Mouse (Mus musculus) limb, embryonic 11.5 days (tissue): ENCODE measurements around the gene Necab3. TPM values are rescaled to one million over a fixed set of nuclear protein-coding genes. Genes with fewer than 3 reads are reported as not detected.
A peak's percentile ranks its signal among the peaks of the same experiment; 100 is the strongest.

ENCODE experiments used
- ATAC-seq: fragments of 200-750 bp; cut with Nextera tagmentation; 2 replicates; pipeline ENCODE4 v1.8.0; 2017; ENCODE audit warnings: low read depth; ENCODE audit not compliant: insufficient number of reproducible peaks, low FRiP score, low TSS enrichment
- DNase-seq: peaks from one replicate; pipeline ENCODE4 v3.0.0-alpha.2; 2015; ENCODE audit warnings: low spot score
- H3K27ac ChIP-seq: fragments of 300-500 bp; sonication (generic); replicated peaks from 2 replicates; pipeline ENCODE4 v1.5.1; 2014; ENCODE audit warnings: low read depth, mild to moderate bottlenecking, low read length
- H3K27me3 ChIP-seq: fragments of 300-500 bp; sonication (generic); 2 replicates; pipeline ENCODE4 v1.6.1; 2014; ENCODE audit warnings: mild to moderate bottlenecking, low read length, mixed read lengths; ENCODE audit not compliant: control insufficient read depth, insufficient read depth
- H3K36me3 ChIP-seq: fragments of 300-500 bp; sonication (generic); 2 replicates; pipeline ENCODE4 v1.6.1; 2014; ENCODE audit warnings: mild to moderate bottlenecking, low read length, moderate library complexity, mixed read lengths; ENCODE audit not compliant: control insufficient read depth, insufficient read depth
- H3K4me1 ChIP-seq: fragments of 300-500 bp; sonication (generic); 2 replicates; pipeline ENCODE4 v1.6.1; 2014; ENCODE audit warnings: low read length, mixed read lengths; ENCODE audit not compliant: control insufficient read depth, insufficient read depth
- H3K4me2 ChIP-seq: fragments of 300-500 bp; sonication (generic); 2 replicates; pipeline ENCODE4 v1.6.1; 2014; ENCODE audit warnings: low read depth, mild to moderate bottlenecking, moderate library complexity; ENCODE audit not compliant: severe bottlenecking
- H3K4me3 ChIP-seq: fragments of 300-500 bp; sonication (generic); 2 replicates; pipeline ENCODE4 v1.5.1; 2014; ENCODE audit warnings: low read depth, low read length
- H3K9ac ChIP-seq: fragments of 300-500 bp; sonication (generic); 2 replicates; pipeline ENCODE4 v1.6.1; 2014; ENCODE audit warnings: mild to moderate bottlenecking, low read length
- H3K9me3 ChIP-seq: fragments of 300-500 bp; sonication (generic); 2 replicates; pipeline ENCODE4 v1.6.1; 2016; ENCODE audit warnings: low read length; ENCODE audit not compliant: control insufficient read depth
- WGBS: fragments of 180-500 bp; shearing (Covaris S2); extraction: QIAGEN DNeasy Blood & Tissue Kit; methylation state at CpG from one replicate; pipeline ENCODE4 v1.1.7; 2014; 5-methylcytosine and 5-hydroxymethylcytosine counted together
- polyA plus RNA-seq: library from polyadenylated mRNA; unstranded; fragments of >200 nt; fragmentation: Nextera tagmentation; extraction: Ambion mirVana; gene quantifications from 2 replicates; pipeline ENCODE4 v1.2.1, GENCODE M21; 2014

The Necab3 gene
- polyA plus RNA-seq, 1 experiment from 2014 or later, result 1.4 TPM

GRCm38 (mm10) chr2:154580586-154580985 lies 21.9 kb upstream of the Necab3 start:
- no peaks in the 10 kb centered on the region for H3K27me3 ChIP-seq
- no peak overlapping the region for H3K9ac ChIP-seq
- no peak overlapping the region for H3K4me2 ChIP-seq
- no peak overlapping the region for H3K4me3 ChIP-seq
- 90% methylated on average over 8 of the region's 8 CpGs for WGBS
- H3K36me3 ChIP-seq, result no peaks in the 10 kb centered on the region
- ATAC-seq, result no peak
- no peaks in the 10 kb centered on the region for H3K9me3 ChIP-seq
- DNase-seq, result no peak
- peaks cover 1% of the 10 kb centered on the region for H3K4me1 ChIP-seq
- no peak overlapping the region for H3K27ac ChIP-seq

DNA sequence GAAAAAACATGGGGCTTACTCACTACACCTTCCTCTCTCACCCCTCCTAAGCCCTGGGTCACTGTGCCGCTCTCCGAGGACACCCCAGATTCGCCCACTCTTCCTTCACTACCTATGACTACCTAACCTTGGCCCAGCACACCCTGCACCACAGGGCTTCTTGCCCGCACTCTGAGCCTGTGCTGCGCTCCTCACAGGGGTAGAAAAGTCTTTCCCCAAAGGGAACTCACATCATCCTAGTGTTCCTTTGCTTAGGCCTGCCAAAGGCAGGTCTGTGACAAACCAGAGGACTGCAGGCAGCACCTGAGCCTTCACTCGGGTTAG lies 19.0 kb upstream of the Necab3 start:
- ATAC-seq (no peak), DNase-seq (no peak)
- Histone ChIP-seq H3K9me3 (no peaks in the 10 kb centered on the region), H3K27me3 (no peaks in the 10 kb centered on the region), H3K9ac (no peak overlapping the region), H3K27ac (no peak overlapping the region), H3K4me2 (no peak overlapping the region), H3K4me3 (no peak overlapping the region), H3K4me1 (no peaks in the 10 kb centered on the region; the same call in 1 of the 2 replicates), H3K36me3 (no peaks in the 10 kb centered on the region)
- 91% methylated on average over 6 of the region's 6 CpGs for WGBS

DNA sequence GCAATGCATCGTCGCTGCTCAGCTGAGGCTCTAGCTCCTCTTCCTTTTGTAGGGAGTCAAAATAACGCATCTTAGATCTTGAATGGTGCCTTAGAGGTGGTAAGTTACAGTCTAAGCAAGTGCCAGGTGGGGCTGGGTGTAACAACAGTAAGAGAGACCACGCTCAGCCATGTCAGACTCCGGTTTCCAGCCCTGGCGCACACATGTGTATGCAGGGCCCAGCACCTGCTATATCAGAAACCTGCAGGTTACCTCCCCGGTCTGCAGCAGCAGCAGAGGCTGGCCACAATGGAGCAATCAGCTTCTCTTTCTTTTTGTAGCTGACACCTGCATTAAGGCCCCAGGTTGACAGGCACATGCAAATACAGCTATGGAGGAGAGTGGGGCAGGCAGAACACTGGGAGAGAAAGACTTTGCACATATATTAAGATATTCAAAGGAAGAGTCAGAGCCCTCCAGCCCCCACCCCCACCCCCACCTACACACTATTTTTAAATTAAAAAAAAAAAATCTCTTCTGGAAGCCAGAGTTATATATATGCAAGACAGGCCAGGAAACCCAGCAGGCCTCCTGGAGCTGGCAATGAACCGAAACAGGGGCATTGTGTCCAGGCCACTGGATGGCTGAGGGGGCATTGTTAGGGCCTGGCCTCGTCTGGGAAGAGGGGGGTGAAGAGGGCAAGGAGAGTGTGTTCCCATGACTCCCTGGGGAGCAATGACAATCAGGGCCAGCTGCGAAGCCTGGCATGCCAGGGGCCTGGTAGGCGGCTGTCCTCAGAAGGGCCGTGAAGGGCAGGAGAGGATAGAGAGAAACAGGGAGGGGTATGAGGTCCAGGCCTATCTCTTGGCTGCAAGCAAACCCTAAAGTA lies 18.4 kb upstream of the Necab3 start:
- ATAC-seq (no peak), DNase-seq (no peak)
- no peaks in the 10 kb centered on the region for H3K27me3 ChIP-seq
- no peaks in the 10 kb centered on the region; the same call in 1 of the 2 replicates for H3K4me1 ChIP-seq
- H3K9ac ChIP-seq, result peak overlapping the region; percentile 17; the same call in 1 of the 2 replicates
- 56% methylated on average over 12 of the region's 12 CpGs for WGBS
- H3K4me3 ChIP-seq, result no peak overlapping the region
- 0 out of 2 replicates have a peak overlapping the region, but pooled peaks have one; percentile 14 for H3K27ac ChIP-seq
- H3K4me2 ChIP-seq, result no peak overlapping the region
- H3K36me3 ChIP-seq, result no peaks in the 10 kb centered on the region
- no peaks in the 10 kb centered on the region for H3K9me3 ChIP-seq

DNA sequence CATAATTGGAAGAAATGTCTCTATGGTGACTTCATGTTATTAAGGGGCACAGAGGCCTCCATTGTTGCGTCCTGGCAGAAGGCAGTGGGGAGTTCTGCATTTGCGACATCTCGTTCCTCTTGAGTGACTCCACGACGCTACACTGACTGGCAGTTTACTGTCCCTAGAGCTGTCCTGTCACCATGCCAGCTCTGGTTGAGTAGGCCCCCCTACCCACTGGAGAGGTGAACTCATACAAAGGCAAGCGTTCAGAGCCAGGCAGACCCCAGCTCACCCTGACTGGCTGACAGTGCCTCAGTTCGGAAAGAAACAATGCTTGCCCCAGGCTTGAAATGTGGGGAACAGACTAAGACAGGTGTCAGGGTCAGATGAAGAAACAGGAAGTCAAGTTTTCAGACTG lies 15.6 kb upstream of the Necab3 start:
- 81% methylated on average over 7 of the region's 7 CpGs for WGBS
- ATAC-seq, result no peak
- H3K36me3 ChIP-seq, result no peaks in the 10 kb centered on the region
- H3K4me2 ChIP-seq, result no peak overlapping the region
- H3K4me1 ChIP-seq, result no peaks in the 10 kb centered on the region; the same call in 1 of the 2 replicates
- H3K4me3 ChIP-seq, result no peak overlapping the region
- no peaks in the 10 kb centered on the region for H3K9me3 ChIP-seq
- no peak overlapping the region for H3K27ac ChIP-seq
- DNase-seq, result no peak
- H3K9ac ChIP-seq, result no peak overlapping the region
- H3K27me3 ChIP-seq, result no peaks in the 10 kb centered on the region

GRCm38 (mm10) chr2:154572996-154573395 lies 14.3 kb upstream of the Necab3 start:
- Histone ChIP-seq H3K27ac (no peak overlapping the region), H3K4me3 (no peak overlapping the region), H3K36me3 (no peaks in the 10 kb centered on the region), H3K9ac (no peak overlapping the region), H3K4me2 (no peak overlapping the region), H3K27me3 (no peaks in the 10 kb centered on the region), H3K9me3 (no peaks in the 10 kb centered on the region), H3K4me1 (peaks cover 9% of the 10 kb centered on the region)
- DNase-seq, result no peak
- WGBS, result 84% methylated on average over 3 of the region's 3 CpGs
- ATAC-seq, result no peak

DNA sequence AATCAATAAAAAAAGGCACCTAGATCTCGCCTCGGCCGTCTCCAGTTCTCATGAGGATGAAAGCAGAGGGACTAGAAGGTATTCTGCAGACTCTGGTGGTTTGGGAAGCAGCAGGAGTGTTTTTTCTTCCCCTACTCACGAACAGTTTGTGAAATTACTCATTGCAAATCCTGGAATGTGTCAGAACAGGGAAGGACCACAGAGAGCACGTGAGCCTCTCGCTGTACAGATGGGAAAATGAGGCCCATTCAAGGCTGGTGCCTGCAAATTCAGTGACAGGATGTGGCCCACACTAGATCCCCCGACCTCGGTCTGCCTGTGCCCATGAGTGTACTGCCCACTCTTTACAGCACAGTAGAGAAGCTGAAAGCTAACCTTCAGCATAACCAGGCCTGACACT lies 13.3 kb upstream of the Necab3 start:
- WGBS, result 81% methylated on average over 8 of the region's 8 CpGs
- Histone ChIP-seq H3K27me3 (no peaks in the 10 kb centered on the region), H3K9ac (no peak overlapping the region), H3K4me3 (no peak overlapping the region), H3K27ac (no peak overlapping the region), H3K9me3 (no peaks in the 10 kb centered on the region), H3K4me2 (no peak overlapping the region), H3K36me3 (no peaks in the 10 kb centered on the region), H3K4me1 (peaks cover 9% of the 10 kb centered on the region)
- ATAC-seq (no peak), DNase-seq (peak; percentile 20)

DNA sequence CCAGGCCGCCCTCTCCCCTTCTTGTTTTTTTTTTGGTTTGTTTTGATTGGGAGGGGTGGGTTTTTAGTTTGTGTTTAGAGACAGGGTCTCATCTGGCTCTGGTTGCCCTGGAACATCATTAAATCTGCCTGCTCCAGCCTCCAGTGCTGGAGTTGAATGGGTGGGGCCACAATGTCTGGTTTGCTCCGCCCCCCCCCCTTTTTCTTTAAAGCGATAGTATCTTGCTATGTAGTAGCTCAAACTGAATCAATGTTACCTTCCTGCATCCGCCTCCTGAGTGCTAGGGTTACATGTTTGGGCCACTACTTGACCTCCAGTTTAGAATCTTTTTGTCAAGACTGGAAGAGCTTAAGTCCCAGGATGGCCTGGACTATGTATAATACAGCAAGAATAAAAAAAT lies 12.6 kb upstream of the Necab3 start:
- H3K4me3 ChIP-seq, result no peak overlapping the region
- ATAC-seq (no peak), DNase-seq (no peak)
- whole genome bisulfite sequencing, result 78% methylated on average over 4 of the region's 4 CpGs
- no peaks in the 10 kb centered on the region for H3K27me3 ChIP-seq
- H3K27ac ChIP-seq, result no peak overlapping the region
- H3K9ac ChIP-seq, result no peak overlapping the region
- H3K36me3 ChIP-seq, result no peaks in the 10 kb centered on the region
- no peak overlapping the region for H3K4me2 ChIP-seq
- H3K4me1 ChIP-seq, result peaks cover 15% of the 10 kb centered on the region
- no peaks in the 10 kb centered on the region for H3K9me3 ChIP-seq

- H3K27ac ChIP-seq, result no peak overlapping the region
- H3K36me3 ChIP-seq, result no peaks in the 10 kb centered on the region
- no peak overlapping the region for H3K9ac ChIP-seq
- no peak overlapping the region for H3K4me2 ChIP-seq
- H3K27me3 ChIP-seq, result no peaks in the 10 kb centered on the region
- H3K9me3 ChIP-seq, result no peaks in the 10 kb centered on the region
- ATAC-seq, result no peak
- no peak for DNase-seq
- H3K4me1 ChIP-seq, result peaks cover 15% of the 10 kb centered on the region
- WGBS, result 80% methylated on average over 4 of the region's 4 CpGs
- H3K4me3 ChIP-seq, result no peak overlapping the region
Observed at GRCm38 (mm10) chr2:154570666-154571065, 12.0 kb upstream of the Necab3 start.
